Mouse (Mus musculus): ENCODE data around the gene Bak1.

The Bak1 gene

GRCm38 (mm10) chr17:27018555-27019196 is 10.1 kb downstream of the Bak1 start:
- DNase-seq = peak; percentile 25

GRCm38 (mm10) chr17:27017564-27018499 is 11.0 kb downstream of the Bak1 start:
- peak; percentile 91 for DNase-seq

- no peak for DNase-seq
These were observed 15.9 kb downstream of the Bak1 start for GRCm38 (mm10) chr17:27012909-27013308.

- peak; percentile 59 for DNase-seq
These were observed 16.7 kb downstream of the Bak1 start for GRCm38 (mm10) chr17:27011998-27012672.

- no peak for DNase-seq
These were observed 17.6 kb downstream of the Bak1 start for GRCm38 (mm10) chr17:27011167-27011566.

GRCm38 (mm10) chr17:27008277-27008676 is 20.5 kb downstream of the Bak1 start:
- DNase-seq = no peak

GRCm38 (mm10) chr17:27005644-27006043 is 23.2 kb downstream of the Bak1 start:
- no peak for DNase-seq

- DNase-seq = no peak
These were observed 23.8 kb downstream of the Bak1 start for GRCm38 (mm10) chr17:27004903-27005485.

GRCm38 (mm10) chr17:27004431-27004830 is 24.4 kb downstream of the Bak1 start:
- DNase-seq = peak; percentile 78

GRCm38 (mm10) chr17:27001889-27002288 is 26.9 kb downstream of the Bak1 start:
- DNase-seq = peak; percentile 27

GRCm38 (mm10) chr17:27001151-27001550 is 27.7 kb downstream of the Bak1 start:
- DNase-seq = peak; percentile 57

- DNase-seq = no peak
These were observed 28.8 kb downstream of the Bak1 start for GRCm38 (mm10) chr17:26999996-27000395.

- DNase-seq = no peak
These were observed 30.5 kb downstream of the Bak1 start for GRCm38 (mm10) chr17:26998283-26998682.

GRCm38 (mm10) chr17:26997661-26998060 is 31.1 kb downstream of the Bak1 start:
- DNase-seq = no peak

GRCm38 (mm10) chr17:26995562-26995961 is 33.2 kb downstream of the Bak1 start:
- DNase-seq = peak; percentile 57

GRCm38 (mm10) chr17:26995006-26995405 is 33.8 kb downstream of the Bak1 start:
- DNase-seq = peak; percentile 62

- peak; percentile 93 for DNase-seq
These were observed 34.4 kb downstream of the Bak1 start for GRCm38 (mm10) chr17:26994410-26994809.

GRCm38 (mm10) chr17:26990521-26990920 is 38.3 kb downstream of the Bak1 start:
- DNase-seq = no peak

GRCm38 (mm10) chr17:26985503-26986179 is 43.2 kb downstream of the Bak1 start:
- no peak for DNase-seq

- no peak for DNase-seq
These were observed 45.4 kb downstream of the Bak1 start for GRCm38 (mm10) chr17:26983382-26983781.

GRCm38 (mm10) chr17:26981050-26981449 is 47.8 kb downstream of the Bak1 start:
- no peak for DNase-seq

- DNase-seq = no peak
These were observed 49.4 kb downstream of the Bak1 start for GRCm38 (mm10) chr17:26979426-26979825.
